Mouse (Mus musculus): Measurements from ENCODE around the gene Saa1. TPM values are rescaled to one million over a fixed set of nuclear protein-coding genes. Genes with fewer than 3 reads are reported as not detected.

Saa1 gene
- total RNA-seq, 2 experiments from 2014 or later = not detected

DNA sequence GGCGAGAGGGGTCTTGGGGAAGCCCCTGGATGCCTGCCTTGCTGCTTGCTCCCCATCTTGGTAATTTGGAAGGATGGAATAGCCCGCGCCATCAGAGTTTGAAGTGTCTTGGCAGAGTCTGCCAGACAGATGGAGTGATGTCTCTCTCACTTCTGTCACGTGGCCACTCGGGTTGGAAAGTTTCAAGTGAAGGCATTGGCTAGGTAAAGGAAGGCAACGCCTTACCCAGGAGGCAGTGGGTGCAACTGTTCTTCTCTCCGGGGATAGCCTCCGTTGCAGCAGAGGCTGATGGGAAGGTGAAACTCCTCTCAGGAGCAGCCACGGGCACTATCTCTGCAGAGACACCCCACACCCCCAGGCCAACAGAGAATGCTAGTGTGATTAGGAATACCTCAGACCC, 22.3 kb downstream of the Saa1 start:
- intact Hi-C loops (cut with DNase I) = no loop called here
- DNase-seq (ENCODE audit: low spot score in 2 of 2) = peak in 1 of 2 experiments; percentile 11

DNA sequence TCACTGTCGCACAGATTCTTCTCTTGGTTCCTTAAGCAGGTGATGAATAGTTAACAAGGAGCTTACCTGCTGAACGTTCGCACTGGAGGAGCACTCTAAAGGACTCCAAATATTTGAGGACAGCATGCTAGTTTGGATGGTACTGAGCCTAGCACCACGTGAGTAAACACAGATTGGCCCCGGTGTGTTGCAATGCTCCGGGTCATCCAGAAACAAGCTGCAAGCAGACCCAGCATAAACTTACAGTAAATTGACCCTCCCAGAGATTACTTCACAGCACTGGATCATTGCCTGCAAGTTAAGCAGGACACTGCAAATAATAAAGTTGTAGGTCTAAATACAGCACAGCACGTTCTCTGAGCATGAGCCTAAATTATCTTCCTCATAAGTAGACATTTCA, 23.3 kb downstream of the Saa1 start:
- DNase-seq (ENCODE audit: low spot score in 2 of 2) = no peak
- intact Hi-C loops (cut with DNase I) = no loop called here

DNA sequence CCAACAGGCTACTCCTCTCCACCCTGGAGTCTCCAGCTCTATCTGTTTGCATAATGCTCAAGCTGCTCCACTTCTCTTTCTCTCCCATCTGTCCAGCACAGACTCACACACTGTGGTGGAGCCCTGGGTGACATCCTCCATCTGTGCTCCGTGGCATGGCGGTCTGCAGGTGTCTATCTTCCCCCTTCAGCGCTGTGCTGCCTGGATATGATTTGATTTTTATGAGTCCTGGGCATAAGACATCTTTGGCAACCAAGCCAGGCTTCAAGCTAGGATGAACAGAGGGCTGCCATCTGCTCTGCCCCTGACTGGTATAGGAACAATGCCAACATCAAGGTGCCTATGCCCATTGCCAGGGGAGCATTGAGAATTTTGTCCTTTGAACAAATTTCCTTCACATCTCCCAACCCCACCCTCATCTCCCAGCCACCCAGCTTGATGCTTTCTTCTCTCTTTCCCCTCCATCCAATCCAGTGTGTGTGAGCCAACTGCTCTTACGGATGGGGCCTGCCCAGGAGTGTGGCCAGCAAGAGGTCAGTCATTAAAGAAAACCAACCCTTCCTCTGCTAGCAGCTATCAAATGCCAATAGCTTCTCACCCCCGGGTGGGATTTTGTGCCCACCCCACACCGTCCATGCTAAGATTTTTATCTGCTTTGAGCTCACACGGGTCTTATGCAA, 24.0 kb downstream of the Saa1 start:
- no peak for DNase-seq (ENCODE audit: low spot score in 2 of 2)
- intact Hi-C loops (cut with DNase I) = no loop called here

DNA sequence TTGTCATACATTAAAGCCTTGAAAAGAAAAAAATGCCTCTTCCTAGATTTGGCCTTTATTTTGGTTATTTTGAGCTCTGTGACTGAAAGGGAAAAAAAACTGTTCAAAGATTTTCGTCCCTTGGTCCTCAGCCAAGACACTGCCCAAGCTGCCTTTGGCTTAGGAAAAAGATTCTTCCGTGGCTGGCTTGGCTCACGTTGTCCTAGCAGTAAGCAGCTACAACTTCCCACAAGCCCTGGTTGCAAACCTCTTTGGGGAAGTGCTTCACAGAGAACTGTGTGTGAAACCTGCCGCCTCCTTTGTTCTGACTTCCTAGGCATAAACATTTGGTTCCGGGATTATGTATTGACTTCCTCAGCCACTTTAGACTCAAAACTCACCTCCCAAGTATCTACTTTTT, 25.9 kb downstream of the Saa1 start:
- intact Hi-C loops (cut with DNase I) = loop anchor here (1.0 kb wide), 1 partner anchor 53 kb away; no protein-coding TSS in a partner anchor
- DNase-seq (ENCODE audit: low spot score in 2 of 2) = no peak

DNA sequence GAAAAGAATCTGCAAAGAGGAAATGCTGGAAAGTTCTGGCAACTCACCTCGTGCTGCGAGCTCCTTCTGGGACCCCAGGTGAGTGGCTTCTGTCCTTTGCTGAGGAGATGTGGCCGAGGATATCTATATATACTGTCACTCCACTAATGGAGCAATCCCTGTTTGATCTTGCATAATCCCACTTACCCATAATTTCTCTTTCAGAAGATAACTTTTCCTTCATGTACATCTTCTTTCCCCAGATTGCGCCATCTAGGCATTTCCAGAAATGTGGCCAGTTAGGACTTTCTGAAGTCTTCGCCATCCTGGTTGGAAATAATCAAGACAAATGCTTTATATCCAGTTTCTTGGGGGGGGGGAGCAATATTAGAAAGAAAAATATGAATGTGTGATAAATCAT, 27.2 kb downstream of the Saa1 start, which contains the start of gene Saa3:
Gene Saa3, minus strand, starts transcription at position 101 of the 400 bp plus-strand sequence.
- intact Hi-C loops (cut with DNase I) = no loop called here
- no peak for DNase-seq (ENCODE audit: low spot score in 2 of 2)

DNA sequence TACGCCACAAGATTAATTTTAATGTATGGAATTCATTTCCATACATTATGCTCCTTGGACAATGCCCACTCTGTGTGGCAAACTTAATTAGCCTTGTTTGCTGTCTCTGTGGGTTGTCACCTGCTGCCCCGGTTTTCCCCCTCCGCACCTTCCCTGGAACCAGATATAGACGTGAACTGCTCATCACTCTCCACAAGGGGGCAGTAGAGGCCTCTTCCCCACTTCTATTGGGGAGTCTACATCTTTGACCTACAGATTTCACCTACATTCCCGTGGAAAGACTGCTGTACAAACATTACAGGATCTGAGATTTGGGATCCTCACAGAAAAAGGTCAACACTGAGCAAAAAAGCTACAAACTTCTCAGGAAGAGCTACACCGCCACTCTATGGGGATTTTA, 28.3 kb downstream of the Saa1 start:
- DNase-seq (ENCODE audit: low spot score in 2 of 2) = peak; percentile 44 to 46
- intact Hi-C loops (cut with DNase I) = loop anchor here (5.0 kb wide), 1 partner anchor 77 kb away; the partner anchor contains the start of gene Sergef

DNA sequence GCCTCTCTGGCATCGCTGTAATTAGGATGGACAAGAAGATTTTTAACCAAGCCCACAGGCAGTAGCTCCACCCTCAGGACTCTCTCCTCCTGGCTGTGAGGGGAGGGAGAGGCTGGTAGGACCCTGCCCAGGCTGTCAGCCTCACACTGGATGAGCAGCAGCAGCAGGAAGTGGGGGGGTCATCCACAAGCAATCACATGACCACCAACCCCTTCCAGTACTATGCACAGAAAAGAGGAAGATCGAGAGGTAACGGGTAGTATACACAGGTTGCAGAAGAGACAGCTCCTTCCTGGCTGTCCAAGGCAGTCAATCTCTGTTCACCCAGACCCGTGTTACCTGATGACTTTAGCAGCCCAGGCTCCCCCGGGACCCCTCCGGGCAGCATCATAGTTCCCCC, 30.5 kb downstream of the Saa1 start:
- intact Hi-C loops (cut with DNase I) = loop anchor here (5.0 kb wide), 1 partner anchor 75 kb away; the partner anchor contains the start of gene Sergef
- no peak for DNase-seq (ENCODE audit: low spot score in 2 of 2)

DNA sequence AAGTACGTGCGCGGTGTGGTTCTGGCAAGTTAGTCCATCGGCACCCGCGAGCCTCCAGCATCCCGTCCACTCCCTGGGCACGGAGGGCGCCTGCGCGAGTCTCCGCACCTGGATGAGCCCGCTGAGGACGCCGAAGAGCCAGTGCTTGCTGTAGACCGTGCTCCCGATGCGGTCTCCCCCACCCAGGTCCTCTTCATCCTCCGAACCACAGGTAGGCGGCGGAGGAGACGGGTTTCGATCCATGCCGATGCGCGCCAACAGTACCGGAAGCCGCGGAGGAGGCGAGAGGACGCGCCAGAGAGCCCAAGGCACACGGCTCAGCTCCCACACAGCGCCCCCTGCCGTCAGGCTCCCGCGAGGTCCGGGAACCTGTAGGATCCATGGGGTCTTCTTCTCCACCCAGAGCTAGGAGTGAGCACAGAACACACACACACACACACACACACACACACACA, 32.4 kb downstream of the Saa1 start, which contains the start of gene Saal1:
Gene Saal1, minus strand, starts transcription at position 291 of the 455 bp plus-strand sequence.
- DNase-seq (ENCODE audit: low spot score in 2 of 2) = peak; percentile 79 to 80
- intact Hi-C loops (cut with DNase I) = loop anchor here (5.0 kb wide), 1 partner anchor 73 kb away; the partner anchor contains the start of gene Sergef

DNA sequence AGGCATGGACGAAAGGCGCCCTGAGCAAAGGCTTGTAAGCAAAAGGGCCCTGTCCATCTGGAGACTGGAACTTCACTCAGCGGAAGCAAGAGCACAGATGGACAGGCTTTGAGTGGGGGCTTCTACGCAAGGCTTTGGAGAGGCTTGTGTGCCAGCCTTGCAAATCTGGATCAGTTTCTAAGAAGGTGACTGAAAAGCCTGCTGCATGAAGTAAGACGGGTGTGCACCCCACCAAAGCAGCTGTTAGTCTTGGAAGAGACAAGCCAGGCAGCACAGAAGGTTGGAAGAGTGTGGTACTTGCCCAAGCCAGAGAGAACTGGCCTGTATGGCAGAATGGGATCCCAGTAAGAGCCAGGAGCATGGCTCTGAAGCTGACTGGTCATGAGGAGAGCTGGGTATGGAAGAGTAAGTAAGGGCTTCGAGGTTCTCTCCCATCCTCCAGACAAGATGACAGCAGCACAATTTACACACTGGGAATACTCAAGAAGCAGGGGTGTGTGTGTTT, 42.2 kb downstream of the Saa1 start:
- intact Hi-C loops (cut with DNase I) = no loop called here
- DNase-seq (ENCODE audit: low spot score in 2 of 2) = no peak

DNA sequence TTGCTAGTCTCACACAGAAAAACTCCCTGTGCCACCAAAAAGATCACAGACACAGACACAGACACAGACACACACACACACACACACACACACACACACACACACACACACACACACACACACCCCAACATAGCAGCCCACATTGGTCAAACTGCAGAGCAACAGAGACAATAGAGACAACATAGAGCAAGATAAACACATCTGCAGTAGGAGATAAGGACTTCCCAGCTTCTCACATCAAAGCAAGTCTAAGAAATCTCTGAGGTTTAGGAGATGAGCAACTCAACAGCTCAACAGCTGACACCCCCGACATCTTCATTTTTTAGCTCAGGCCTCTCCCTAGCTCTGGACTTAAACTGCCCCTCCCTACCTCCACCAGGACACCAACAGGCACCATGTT, 46.0 kb downstream of the Saa1 start:
- intact Hi-C loops (cut with DNase I) = no loop called here

More for the DNA sequence above, 46.0 kb downstream of the Saa1 start:
- DNase-seq (ENCODE audit: low spot score in 2 of 2) = no peak

Other genes starting within 250 kb of the Saa1 start
- 10 to 100 TPM; 56.4 to 67.6 TPM for gene Sergef, start 103.2 kb downstream of the Saa1 start, total RNA-seq (2021)
- gene Tph1, start 70.4 kb downstream of the Saa1 start, total RNA-seq (2021) = under 1 TPM in 1 of 2 experiments, not detected in 1; 0.42 TPM
- gene Saal1, start 32.3 kb downstream of the Saa1 start, total RNA-seq (2021) = 1 to 10 TPM; 7.9 to 9.4 TPM
- gene Saa3, start 27.3 kb downstream of the Saa1 start, total RNA-seq (2021) = not detected
- not detected for gene Saa4, start 10.4 kb downstream of the Saa1 start, total RNA-seq (2021)
- not detected for gene Saa2, start 8.8 kb upstream of the Saa1 start, total RNA-seq (2021)
- gene Hps5, start 53.1 kb upstream of the Saa1 start, total RNA-seq (2021) = 10 to 100 TPM; 13.8 to 16.6 TPM
- gene Gtf2h1, start 53.1 kb upstream of the Saa1 start, total RNA-seq (2021) = 10 to 100 TPM; 36.9 to 40.3 TPM
- gene Ldha, start 98.5 kb upstream of the Saa1 start, total RNA-seq (2021) = 100 to 1,000 TPM; 352 to 416 TPM
- gene Ldhc, start 118.2 kb upstream of the Saa1 start, total RNA-seq (2021) = not detected
- 10 to 100 TPM; 73.4 to 76.1 TPM for gene Tsg101, start 177.0 kb upstream of the Saa1 start, total RNA-seq (2021)
- gene Uevld, start 215.5 kb upstream of the Saa1 start, total RNA-seq (2021) = 10 to 100 TPM; 11.9 to 12.1 TPM
- not detected for gene Gm9999, start 240.6 kb upstream of the Saa1 start, total RNA-seq (2021)